Mouse (Mus musculus) left cerebral cortex, adult 8-10 months (tissue): ENCODE results near the gene Kansl3. TPM values are rescaled to one million over a fixed set of nuclear protein-coding genes. Genes with fewer than 3 reads are reported as not detected.

Source experiments
- DNase-seq, 2 experiments: peaks; one replicate each; pipeline ENCODE4 v3.0.0; 2022; ENCODE audit warnings: low spot score in 2 of 2
- microRNA-seq, 2 experiments: library from miRNA; unstranded; fragments of <30 nt; microRNA quantifications; one replicate each; pipeline ENCODE4 v1.2.0; 2022
- total RNA-seq, 4 experiments: library from RNA; stranded (reverse); gene quantifications; 2 replicates each; pipeline ENCODE4 v1.2.4; 2022

Gene Kansl3
- total RNA-seq, 4 experiments from 2014 or later, result 63.9 to 88.2 (median 74.6) TPM

GRCm38 (mm10) chr1:36293470-36293869, 75.5 kb downstream of the Kansl3 start:
- DNase-seq, result no peak

Small RNAs within 50 kb of the gene (microRNA-seq; reads per million reads assigned to microRNA genes)
- 0 to 2.9 reads per million in 2 experiments for gene Mir6898

Other genes starting within 250 kb of the Kansl3 start
- gene Uggt1, start 124.5 kb downstream of the Kansl3 start, total RNA-seq, result 10 to 100 TPM; 38.5 to 43.5 (median 40.2) TPM
- 1 to 10 TPM in 2 of 4 experiments, under 1 TPM in 2; 0.78 to 1.5 (median 0.92) TPM for gene Neurl3, start 94.5 kb downstream of the Kansl3 start, total RNA-seq
- 10 to 100 TPM; 10.9 to 18.8 (median 13.0) TPM for gene Arid5a, start 61.4 kb downstream of the Kansl3 start, total RNA-seq
- gene Fer1l5, start 3.1 kb upstream of the Kansl3 start, total RNA-seq, result not detected
- gene Lman2l, start 76.1 kb upstream of the Kansl3 start, total RNA-seq, result 10 to 100 TPM; 36.4 to 46.7 (median 39.1) TPM
- gene Cnnm4, start 102.4 kb upstream of the Kansl3 start, total RNA-seq, result 10 to 100 TPM; 11.7 to 13.7 (median 12.2) TPM
- gene Cnnm3, start 142.7 kb upstream of the Kansl3 start, total RNA-seq, result 10 to 100 TPM; 31.8 to 38.3 (median 33.4) TPM
- 1 to 10 TPM; 3.9 to 6.0 (median 5.0) TPM for gene Ankrd23, start 167.7 kb upstream of the Kansl3 start, total RNA-seq
- not detected for gene Gm42417, start 170.2 kb upstream of the Kansl3 start, total RNA-seq
- gene Ankrd39, start 178.3 kb upstream of the Kansl3 start, total RNA-seq, result 10 to 100 TPM; 13.1 to 17.0 (median 14.9) TPM
- 10 to 100 TPM; 16.1 to 23.4 (median 19.2) TPM for gene Sema4c, start 189.2 kb upstream of the Kansl3 start, total RNA-seq